Mouse (Mus musculus) gastrocnemius, postnatal 36 days (tissue): Measurements from ENCODE around the gene Nova1. TPM values are rescaled to one million over a fixed set of nuclear protein-coding genes. Genes with fewer than 3 reads are reported as not detected.

Experiments used
- DNase-seq, 2 experiments: peaks; one replicate each; pipeline ENCODE4 v3.0.0; 2022
- intact Hi-C: fragments of 180-260 bp; cut with DNase I; formaldehyde crosslinking; loops from one replicate; pipeline ENCODE4 v1.15.1; 2025
- long read RNA-seq, 2 experiments: library from polyadenylated mRNA; stranded (forward); transcript quantifications; one replicate each; pipeline ENCODE4 v2.0.0; 2021
- total RNA-seq, 2 experiments: library from RNA; stranded (reverse); gene quantifications; 2 replicates each; pipeline ENCODE4 v1.2.3; 2021

Nova1 gene
- 1 to 10 TPM; 3.9 to 4.7 TPM for total RNA-seq
- long read RNA-seq, experiment 1, full-length matches to known transcripts, result 1 of 3 reads
- long read RNA-seq, experiment 1, partial matches to known transcripts, result 0 of 3 reads
- long read RNA-seq, experiment 1, other reads (novel, unspliced or antisense), result 2 of 3 reads
- long read RNA-seq, experiment 2, full-length matches to known transcripts, result 1 of 6 reads
- long read RNA-seq, experiment 2, partial matches to known transcripts, result 0 of 6 reads
- long read RNA-seq, experiment 2, other reads (novel, unspliced or antisense), result 5 of 6 reads

- intact Hi-C loops, result no loop called here
- peak; percentile 49 to 58 for DNase-seq
Measured at GRCm38 (mm10) chr12:46818856-46819347, at the start of gene Nova1. Gene Nova1 (minus strand): TSS chr12:46818929.

GRCm38 (mm10) chr12:46819348-46820022 is 756 bp upstream of the Nova1 start:
- intact Hi-C loops, result no loop called here
- peak; percentile 90 to 94 for DNase-seq

- DNase-seq, result peak; percentile 4 to 26
- intact Hi-C loops, result no loop called here
Measured at GRCm38 (mm10) chr12:46818021-46818855, 491 bp downstream of the Nova1 start.

GRCm38 (mm10) chr12:46817211-46817803 is 1.4 kb downstream of the Nova1 start:
- no peak for DNase-seq
- intact Hi-C loops, result no loop called here

- no peak for DNase-seq
- intact Hi-C loops, result no loop called here
Measured at GRCm38 (mm10) chr12:46816291-46816690, 2.4 kb downstream of the Nova1 start.

- no peak for DNase-seq
- intact Hi-C loops, result no loop called here
Measured at GRCm38 (mm10) chr12:46815697-46816096, 3.0 kb downstream of the Nova1 start.

GRCm38 (mm10) chr12:46814820-46815219 is 3.9 kb downstream of the Nova1 start:
- no peak for DNase-seq
- intact Hi-C loops, result no loop called here

- intact Hi-C loops, result no loop called here
- DNase-seq, result no peak
Measured at GRCm38 (mm10) chr12:46801311-46801710, 17.4 kb downstream of the Nova1 start.

GRCm38 (mm10) chr12:46782301-46783280 is 36.1 kb downstream of the Nova1 start:
- no peak for DNase-seq

GRCm38 (mm10) chr12:46781481-46781880 is 37.2 kb downstream of the Nova1 start:
- DNase-seq, result no peak
- intact Hi-C loops, result no loop called here

More at GRCm38 (mm10) chr12:46782301-46783280, 36.1 kb downstream of the Nova1 start:
- intact Hi-C loops, result no loop called here

GRCm38 (mm10) chr12:46780983-46781382 is 37.7 kb downstream of the Nova1 start:
- intact Hi-C loops, result no loop called here
- DNase-seq, result no peak

- intact Hi-C loops, result no loop called here
- no peak for DNase-seq
Measured at GRCm38 (mm10) chr12:46759450-46759849, 59.3 kb downstream of the Nova1 start.

- no peak for DNase-seq
- intact Hi-C loops, result no loop called here
Measured at GRCm38 (mm10) chr12:46754325-46754848, 64.3 kb downstream of the Nova1 start.

- intact Hi-C loops, result no loop called here
- DNase-seq, result no peak
Measured at GRCm38 (mm10) chr12:46753096-46753495, 65.6 kb downstream of the Nova1 start.

- DNase-seq, result no peak
- intact Hi-C loops, result no loop called here
Measured at GRCm38 (mm10) chr12:46733261-46733660, 85.5 kb downstream of the Nova1 start.

- no peak for DNase-seq
- intact Hi-C loops, result no loop called here
Measured at GRCm38 (mm10) chr12:46731943-46732342, 86.8 kb downstream of the Nova1 start.

- intact Hi-C loops, result no loop called here
Measured at GRCm38 (mm10) chr12:46721914-46722313, 96.8 kb downstream of the Nova1 start.

GRCm38 (mm10) chr12:46719076-46719475 is 99.7 kb downstream of the Nova1 start:
- intact Hi-C loops, result no loop called here
- DNase-seq, result no peak

More at GRCm38 (mm10) chr12:46721914-46722313, 96.8 kb downstream of the Nova1 start:
- DNase-seq, result no peak

GRCm38 (mm10) chr12:46710094-46710493 is 108.6 kb downstream of the Nova1 start:
- no peak for DNase-seq
- intact Hi-C loops, result no loop called here
